ENCODE assay signal across 24 mouse cellular contexts in genomic region chr3:22192931-22193330, GRCm38 (mm10).
DNase-seq lines count a peak whose midpoint lies in the region; ATAC-seq lines count a peak whose summit lies in the region.
"Had no signal": no experiment of that assay in that cellular context is flagged by ENCODE, and none has a peak within 500 bp of the region (broad histone marks: within the 10 kb centered on the region; RNA-seq: fewer than 3 reads in every experiment).

No protein-coding gene starts in this region.

- H3K36me3 ChIP-seq in hindbrain, embryonic 11.5 days (ENCODE audit: control insufficient read depth, insufficient read depth, low read length), result 0 out of 2 replicates have a peak, but pooled peaks cover 6% of the 10 kb centered on the region
- H3K36me3 ChIP-seq in intestine, embryonic 15.5 days, result 0 out of 2 replicates have a peak, but pooled peaks cover 3% of the 10 kb centered on the region
- H3K36me3 ChIP-seq in hindbrain, embryonic 14.5 days (replicated peaks; ENCODE audit: control insufficient read depth, insufficient read depth), result peaks cover 66% of the 10 kb centered on the region

- no peaks in the 10 kb centered on the region for H3K4me1 ChIP-seq in hindbrain, embryonic 11.5 days (replicated peaks; ENCODE audit: control insufficient read depth, insufficient read depth, low read length)
- no peaks in the 10 kb centered on the region for H3K4me1 ChIP-seq in intestine, embryonic 15.5 days (replicated peaks)
- H3K4me1 ChIP-seq in hindbrain, embryonic 14.5 days (replicated peaks; ENCODE audit: control insufficient read depth, insufficient read depth, low read length), result no peaks in the 10 kb centered on the region

- WGBS in hindbrain, embryonic 11.5 days, result 94% methylated on average over 5 of the region's 5 CpGs
- WGBS in intestine, embryonic 15.5 days, result 98% methylated on average over 5 of the region's 5 CpGs
- 91% methylated on average over 5 of the region's 5 CpGs for WGBS in hindbrain, embryonic 14.5 days

- no peak overlapping the region for H3K4me3 ChIP-seq in hindbrain, embryonic 11.5 days (ENCODE audit: low read depth, low read length)
- H3K4me3 ChIP-seq in intestine, embryonic 15.5 days (replicated peaks), result no peak overlapping the region
- no peak overlapping the region for H3K4me3 ChIP-seq in hindbrain, embryonic 14.5 days (replicated peaks; ENCODE audit: low read length)

- peak; percentile 25 for DNase-seq in heart, adult 11 months
- DNase-seq in heart, postnatal 4 days, result no peak
- DNase-seq in ES-CJ7 (ENCODE audit: low read depth, low spot score) (peak; percentile 41), R1 (ENCODE audit: low read depth, low spot score) (peak; percentile 55), ZHBTc4 (ENCODE audit: low read depth, low spot score) (peak; percentile 19)
- DNase-seq in hindbrain, embryonic 11.5 days (ENCODE audit: low spot score), result no peak
- no peak for DNase-seq in hindbrain, embryonic 14.5 days (ENCODE audit: low spot score)
- DNase-seq: adrenal gland, adult 2 months; adrenal gland, adult 8-10 months; adrenal gland, postnatal 10 days; adrenal gland, postnatal 14 days; adrenal gland, postnatal 25 days; adrenal gland, postnatal 36 days; B cell, adult 2 months; cerebellum, adult 11 months; cerebellum, adult 11-12 months; cerebellum, adult 18-20 months; cerebellum, adult 2 months; cerebellum, adult 8-10 months had no signal

- no peak overlapping the region for H3K9ac ChIP-seq in hindbrain, embryonic 11.5 days (ENCODE audit: low read depth, low read length)
- H3K9ac ChIP-seq in intestine, embryonic 15.5 days, result no peak overlapping the region
- no peak overlapping the region for H3K9ac ChIP-seq in hindbrain, embryonic 14.5 days

- no peaks in the 10 kb centered on the region for H3K9me3 ChIP-seq in hindbrain, embryonic 11.5 days (ENCODE audit: control insufficient read depth, low read length)
- H3K9me3 ChIP-seq in intestine, embryonic 15.5 days, result no peaks in the 10 kb centered on the region
- no peaks in the 10 kb centered on the region for H3K9me3 ChIP-seq in hindbrain, embryonic 14.5 days (ENCODE audit: control insufficient read depth, low read length)
- H3K9me3 ChIP-seq: G1E had no signal

- H3K27ac ChIP-seq in hindbrain, embryonic 11.5 days (ENCODE audit: low read depth, low read length), result no peak overlapping the region
- no peak overlapping the region for H3K27ac ChIP-seq in intestine, embryonic 15.5 days
- no peak overlapping the region for H3K27ac ChIP-seq in hindbrain, embryonic 14.5 days

- no peak for ATAC-seq in hindbrain, embryonic 11.5 days (ENCODE audit: low FRiP score)
- no peak for ATAC-seq in intestine, embryonic 15.5 days
- no peak for ATAC-seq in hindbrain, embryonic 14.5 days (ENCODE audit: low FRiP score)
- ATAC-seq: CD4-positive, CD25-positive, alpha-beta regulatory T cell, adult 4 months; Patski had no signal

- no peak overlapping the region for H3K4me2 ChIP-seq in hindbrain, embryonic 11.5 days (replicated peaks; ENCODE audit: low read depth, low read length)
- no peak overlapping the region for H3K4me2 ChIP-seq in intestine, embryonic 15.5 days (replicated peaks)
- H3K4me2 ChIP-seq in hindbrain, embryonic 14.5 days (replicated peaks), result no peak overlapping the region

- H3K27me3 ChIP-seq in hindbrain, embryonic 11.5 days (ENCODE audit: control insufficient read depth, insufficient read depth, low read length), result no peaks in the 10 kb centered on the region
- no peaks in the 10 kb centered on the region for H3K27me3 ChIP-seq in intestine, embryonic 15.5 days (replicated peaks)
- H3K27me3 ChIP-seq in hindbrain, embryonic 14.5 days (ENCODE audit: control insufficient read depth, insufficient read depth, low read length), result no peaks in the 10 kb centered on the region
- H3K27me3 ChIP-seq: CH12.LX, Patski had no signal

Comparison
In these comparisons a context has a peak if more than half of its experiments do, and no peak if none do; other contexts are left out.
1. DNase-seq: peak in heart, adult 11 months (single experiment), ES-CJ7 (single experiment), R1 (single experiment) and ZHBTc4 (single experiment); none in heart, postnatal 4 days (single experiment), hindbrain, embryonic 11.5 days (single experiment) and hindbrain, embryonic 14.5 days (single experiment).